Mouse (Mus musculus): ENCODE measurements around the gene Ids. TPM values are rescaled to one million over a fixed set of nuclear protein-coding genes. Genes with fewer than 3 reads are reported as not detected.

The Ids gene
- total and polyA plus RNA-seq, 3 experiments, result 3.1 to 8.1 TPM; not detected in 1

- H3K4me3 ChIP-seq (ENCODE audit: control insufficient read depth in 1 of 2, insufficient read depth in 1 of 2, low read depth in 2 of 2, low read length in 2 of 2), result no peak overlapping the region
- H3K9me3 ChIP-seq (replicated peaks; ENCODE audit: insufficient read depth, low read length), result no peaks in the 10 kb centered on the region
- no peak overlapping the region for H3K9ac ChIP-seq (ENCODE audit: control insufficient read depth, low read depth, low read length, poor library complexity, severe bottlenecking)
- no peaks in the 10 kb centered on the region for H3K4me1 ChIP-seq (ENCODE audit: control insufficient read depth in 1 of 2, insufficient read depth in 2 of 2, low read length in 2 of 2)
- no peaks in the 10 kb centered on the region for H3K27me3 ChIP-seq (ENCODE audit: control insufficient read depth in 1 of 2, insufficient read depth in 2 of 2, low read length in 2 of 2)
- no peaks in the 10 kb centered on the region for H3K79me2 ChIP-seq (ENCODE audit: control insufficient read depth, insufficient read depth, low read length, poor library complexity)
- TF ChIP-seq SIN3A (IDR thresholded peaks at IDR 0.05; ENCODE audit: low read length) (no peak), MAFK (IDR thresholded peaks at IDR 0.05; ENCODE audit: borderline replicate concordance, low read depth, low read length) (no peak), MEF2A (IDR thresholded peaks at IDR 0.05; ENCODE audit: extremely low read depth, insufficient replicate concordance, low read depth, low read length, poor library complexity, severe bottlenecking) (no peak), RCOR1 (IDR thresholded peaks at IDR 0.05; ENCODE audit: low read depth, low read length) (no peak), GATA1 (IDR thresholded peaks at IDR 0.05; ENCODE audit: low read depth, low read length) (no peak), RAD21 (IDR thresholded peaks at IDR 0.05; ENCODE audit: low read depth, low read length) (no peak), TBP (IDR thresholded peaks at IDR 0.05; ENCODE audit: low read depth, low read length) (no peak), CTCF (IDR thresholded peaks at IDR 0.05 in 2 of 3, conservative IDR thresholded peaks at IDR 0.05 in 1 of 3; ENCODE audit: control insufficient read depth in 1 of 3, insufficient read depth in 1 of 3, low read depth in 2 of 3, low read length in 3 of 3, poor library complexity in 1 of 3, severe bottlenecking in 1 of 3) (no peak), GABPA (IDR thresholded peaks at IDR 0.05; ENCODE audit: low read depth, low read length) (no peak)
- H3K27ac ChIP-seq (ENCODE audit: control insufficient read depth, low read depth, low read length), result no peak overlapping the region
- no peak for DNase-seq (ENCODE audit: low read depth, low spot score)
- no peaks in the 10 kb centered on the region for H3K36me3 ChIP-seq (ENCODE audit: control insufficient read depth in 1 of 2, insufficient read depth in 2 of 2, low read length in 2 of 2)
Observed at GRCm38 (mm10) chrX:70328530-70329143, 36.2 kb downstream of the Ids start.

DNA sequence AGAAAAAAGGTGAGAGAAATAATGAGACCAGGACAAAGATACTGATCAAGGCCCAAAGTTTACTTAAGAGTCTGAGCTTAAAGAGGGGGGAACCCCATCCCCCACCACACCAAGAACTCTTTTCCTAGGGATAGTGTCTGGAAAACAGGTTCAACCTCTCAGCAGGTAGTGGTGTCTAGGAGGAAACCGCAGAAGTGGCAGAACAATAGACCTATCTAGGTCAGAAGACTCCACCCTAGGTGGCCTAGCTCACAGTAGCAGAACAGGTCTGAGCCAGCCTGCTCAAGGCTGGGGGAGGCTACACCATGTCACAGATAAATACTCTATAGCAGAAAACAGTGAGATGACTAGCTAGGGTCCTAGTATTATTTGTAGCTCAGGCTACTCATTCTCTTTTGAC is 37.2 kb downstream of the Ids start:
- H3K79me2 ChIP-seq (ENCODE audit: control insufficient read depth, insufficient read depth, low read length, poor library complexity), result no peaks in the 10 kb centered on the region
- no peak for DNase-seq (ENCODE audit: low read depth, low spot score)

GRCm38 (mm10) chrX:70319254-70319653 is 45.6 kb downstream of the Ids start:
- H3K27me3 ChIP-seq (ENCODE audit: control insufficient read depth in 1 of 2, insufficient read depth in 2 of 2, low read length in 2 of 2), result no peaks in the 10 kb centered on the region
- TF ChIP-seq ZKSCAN1 (IDR thresholded peaks at IDR 0.05; ENCODE audit: low read depth, low read length) (no peak), RCOR1 (IDR thresholded peaks at IDR 0.05; ENCODE audit: low read depth, low read length) (no peak)

More for the DNA sequence above, 37.2 kb downstream of the Ids start:
- Histone ChIP-seq H3K36me3 (ENCODE audit: control insufficient read depth in 1 of 2, insufficient read depth in 2 of 2, low read length in 2 of 2) (no peaks in the 10 kb centered on the region), H3K9me3 (replicated peaks; ENCODE audit: insufficient read depth, low read length) (no peaks in the 10 kb centered on the region), H3K27ac (ENCODE audit: control insufficient read depth, low read depth, low read length) (no peak overlapping the region), H3K27me3 (ENCODE audit: control insufficient read depth in 1 of 2, insufficient read depth in 2 of 2, low read length in 2 of 2) (no peaks in the 10 kb centered on the region), H3K4me1 (ENCODE audit: control insufficient read depth in 1 of 2, insufficient read depth in 2 of 2, low read length in 2 of 2) (no peaks in the 10 kb centered on the region), H3K4me3 (ENCODE audit: control insufficient read depth in 1 of 2, insufficient read depth in 1 of 2, low read depth in 2 of 2, low read length in 2 of 2) (no peak overlapping the region), H3K9ac (ENCODE audit: control insufficient read depth, low read depth, low read length, poor library complexity, severe bottlenecking) (no peak overlapping the region)
- no peak for TF ChIP-seq CHD2 (IDR thresholded peaks at IDR 0.05; ENCODE audit: low read length)
- TF ChIP-seq ZNF384 (IDR thresholded peaks at IDR 0.05; ENCODE audit: low read depth, low read length), result no peak
- no peak for TF ChIP-seq ETS1 (IDR thresholded peaks at IDR 0.05; ENCODE audit: low read depth, low read length)

More at GRCm38 (mm10) chrX:70319254-70319653, 45.6 kb downstream of the Ids start:
- no peak overlapping the region for H3K9ac ChIP-seq (ENCODE audit: control insufficient read depth, low read depth, low read length, poor library complexity, severe bottlenecking)
- H3K27ac ChIP-seq (ENCODE audit: control insufficient read depth, low read depth, low read length), result no peak overlapping the region
- no peak overlapping the region for H3K4me3 ChIP-seq (ENCODE audit: control insufficient read depth in 1 of 2, insufficient read depth in 1 of 2, low read depth in 2 of 2, low read length in 2 of 2)
- no peak for DNase-seq (ENCODE audit: low read depth, low spot score)
- H3K4me1 ChIP-seq (ENCODE audit: control insufficient read depth in 1 of 2, insufficient read depth in 2 of 2, low read length in 2 of 2), result no peaks in the 10 kb centered on the region
- no peaks in the 10 kb centered on the region for H3K36me3 ChIP-seq (ENCODE audit: control insufficient read depth in 1 of 2, insufficient read depth in 2 of 2, low read length in 2 of 2)
- no peaks in the 10 kb centered on the region for H3K9me3 ChIP-seq (replicated peaks; ENCODE audit: insufficient read depth, low read length)
- H3K79me2 ChIP-seq (ENCODE audit: control insufficient read depth, insufficient read depth, low read length, poor library complexity), result no peaks in the 10 kb centered on the region
